Mouse (Mus musculus) CD8-positive naive resting alpha-beta T cell, adult 2 months (primary cell): ENCODE measurements around the gene Amotl1.

ENCODE experiments used
- DNase-seq, 2 experiments: peaks; one replicate each; pipeline ENCODE4 v3.0.0; 2022; ENCODE audit warnings: low read depth in 2 of 2, low spot score in 2 of 2

Amotl1 gene

GRCm38 (mm10) chr9:14559430-14559829, 85.4 kb downstream of the Amotl1 start:
- DNase-seq, result no peak

- no peak for DNase-seq
These were observed 86.5 kb downstream of the Amotl1 start for GRCm38 (mm10) chr9:14558332-14558731.

- DNase-seq, result no peak
These were observed 96.5 kb downstream of the Amotl1 start for GRCm38 (mm10) chr9:14548366-14548761.

- DNase-seq, result no peak
These were observed 97.1 kb downstream of the Amotl1 start for GRCm38 (mm10) chr9:14547584-14548365.

GRCm38 (mm10) chr9:14544034-14544757, 100.7 kb downstream of the Amotl1 start:
- DNase-seq, result no peak

GRCm38 (mm10) chr9:14534833-14535456, 109.9 kb downstream of the Amotl1 start:
- no peak for DNase-seq

GRCm38 (mm10) chr9:14533659-14534058, 111.2 kb downstream of the Amotl1 start:
- no peak for DNase-seq

GRCm38 (mm10) chr9:14532283-14532682, 112.6 kb downstream of the Amotl1 start:
- DNase-seq, result no peak

- DNase-seq, result no peak
These were observed 114.9 kb downstream of the Amotl1 start for GRCm38 (mm10) chr9:14530004-14530403.

GRCm38 (mm10) chr9:14523408-14524043, 121.3 kb downstream of the Amotl1 start:
- peak; percentile 31 to 55 for DNase-seq

GRCm38 (mm10) chr9:14521695-14522094, 123.2 kb downstream of the Amotl1 start:
- no peak for DNase-seq

GRCm38 (mm10) chr9:14520971-14521670, 123.7 kb downstream of the Amotl1 start:
- no peak for DNase-seq

GRCm38 (mm10) chr9:14518105-14518504, 126.8 kb downstream of the Amotl1 start:
- no peak for DNase-seq

GRCm38 (mm10) chr9:14517296-14517695, 127.6 kb downstream of the Amotl1 start:
- DNase-seq, result no peak

- DNase-seq, result no peak
These were observed 132.0 kb downstream of the Amotl1 start for GRCm38 (mm10) chr9:14512633-14513445.

- no peak for DNase-seq
These were observed 143.9 kb downstream of the Amotl1 start for GRCm38 (mm10) chr9:14500916-14501424.

GRCm38 (mm10) chr9:14500023-14500915, 144.6 kb downstream of the Amotl1 start, which contains the start of the genes Kdm4d and Cwc15:
Gene Kdm4d (minus strand): TSS chr9:14500482.
Gene Cwc15 (plus strand): TSS chr9:14500617.
- peak; percentile 88 to 95 for DNase-seq

- DNase-seq, result peak in 1 of 2 experiments; percentile 27
These were observed 145.8 kb downstream of the Amotl1 start for GRCm38 (mm10) chr9:14498896-14499705.
